Mouse (Mus musculus) ES-E14 (cell line): ENCODE results near the gene Emp2. TPM values are rescaled to one million over a fixed set of nuclear protein-coding genes. Genes with fewer than 3 reads are reported as not detected.

Experiments used
- DNase-seq: peaks from one replicate; pipeline ENCODE4 v3.0.0-alpha.2; 2013; ENCODE audit warnings: low read depth, low spot score
- H3K27ac ChIP-seq: 2 replicates; pipeline ENCODE4 v1.5.1; 2012; ENCODE audit warnings: low read depth, mild to moderate bottlenecking, low read length, moderate library complexity, mixed read lengths; ENCODE audit not compliant: poor library complexity, insufficient read depth, severe bottlenecking
- H3K36me3 ChIP-seq: 2 replicates; pipeline ENCODE4 v1.6.1; 2012; ENCODE audit warnings: mild to moderate bottlenecking, low read length, moderate library complexity, mixed read lengths; ENCODE audit not compliant: control insufficient read depth, poor library complexity, insufficient read depth, severe bottlenecking
- H3K4me1 ChIP-seq, 2 experiments: fragments of 150-350 bp in 1 of 2; sonication (generic) in 1 of 2; 2 replicates each; pipeline ENCODE4 v1.6.1; 2012; ENCODE audit warnings: low read length in 2 of 2, mild to moderate bottlenecking in 1 of 2, mixed read lengths in 1 of 2; ENCODE audit not compliant: control insufficient read depth in 2 of 2, insufficient read depth in 2 of 2, poor library complexity in 1 of 2
- H3K4me3 ChIP-seq, 2 experiments: fragments of 150-350 bp in 1 of 2; sonication (generic) in 1 of 2; 2 replicates each; pipeline ENCODE4 v1.5.1; 2012; ENCODE audit warnings: low read length in 2 of 2, low read depth in 1 of 2, mild to moderate bottlenecking in 1 of 2, mixed read lengths in 1 of 2; ENCODE audit not compliant: insufficient read depth in 1 of 2, poor library complexity in 1 of 2, severe bottlenecking in 1 of 2
- H3K9ac ChIP-seq: 2 replicates; pipeline ENCODE4 v1.6.1; 2012; ENCODE audit warnings: low read depth, mild to moderate bottlenecking, low read length, mixed read lengths; ENCODE audit not compliant: poor library complexity, insufficient read depth, severe bottlenecking
- H3K9me3 ChIP-seq: fragments of 150-350 bp; sonication (generic); 2 replicates; pipeline ENCODE4 v1.6.1; 2012; ENCODE audit warnings: low read depth, mild to moderate bottlenecking, low read length; ENCODE audit not compliant: control insufficient read depth, insufficient read depth
- CHD2 ChIP-seq: IDR thresholded peaks from 2 replicates; pipeline ENCODE4 v1.6.1; 2014; ENCODE audit warnings: mild to moderate bottlenecking, low read depth, low read length, inconsistent platforms
- HCFC1 ChIP-seq: IDR thresholded peaks from 2 replicates; pipeline ENCODE4 v1.6.1; 2012; ENCODE audit warnings: low read length, inconsistent platforms, borderline replicate concordance; ENCODE audit not compliant: insufficient read depth
- MAFK ChIP-seq: IDR thresholded peaks from 2 replicates; pipeline ENCODE4 v1.6.1; 2014; ENCODE audit warnings: mild to moderate bottlenecking, low read depth, low read length, inconsistent platforms; ENCODE audit not compliant: insufficient read depth
- ZC3H11A ChIP-seq: IDR thresholded peaks from 2 replicates; pipeline ENCODE4 v1.6.1; 2012; ENCODE audit warnings: low read depth, mild to moderate bottlenecking, inconsistent platforms, low read length, borderline replicate concordance
- ZNF384 ChIP-seq: IDR thresholded peaks from 2 replicates; pipeline ENCODE4 v1.6.1; 2012; ENCODE audit warnings: low read depth, low read length, inconsistent platforms
- in situ Hi-C, 2 experiments: fragments of 600-800 bp; cut with MboI; formaldehyde crosslinking; loops; one replicate each; pipeline ENCODE4 v1.15.1; 2025; ENCODE audit warnings: low sequenced_read_pairs in 2 of 2, inconsistent platforms in 1 of 2; ENCODE audit not compliant: unreplicated experiment in 2 of 2
- total RNA-seq: library from RNA; depleted of rRNA; stranded (reverse); fragments of 300-350 nt; gene quantifications from 2 replicates; pipeline ENCODE4 v1.2.3, GENCODE M21; 2012; rRNA removed

The Emp2 gene
- total RNA-seq = 2.5 and 2.8 TPM in 2 replicates

GRCm38 (mm10) chr16:10313646-10314088, at the start of gene Emp2:
Emp2 (minus strand) TSS chr16:10313968.
- TF ChIP-seq CHD2 (no peak), ZNF384 (no peak), ZC3H11A (no peak), MAFK (no peak), HCFC1 (no peak)
- no peak within 1 kb of the TSS for H3K27ac ChIP-seq
- DNase-seq = no peak
- H3K4me3 ChIP-seq = peak within 1 kb of the TSS; percentile 58 to 77
- H3K9me3 ChIP-seq = no peaks in the 10 kb centered on the region
- H3K36me3 ChIP-seq = no peaks in the 10 kb centered on the region
- in situ Hi-C loops = no loop called here
- H3K4me1 ChIP-seq = peaks cover 2 to 5% of the 10 kb centered on the region in 2 experiments; a peak in 1 of 4 replicates
- peak within 1 kb of the TSS; percentile 21; the same call in 1 of the 2 replicates for H3K9ac ChIP-seq

DNA sequence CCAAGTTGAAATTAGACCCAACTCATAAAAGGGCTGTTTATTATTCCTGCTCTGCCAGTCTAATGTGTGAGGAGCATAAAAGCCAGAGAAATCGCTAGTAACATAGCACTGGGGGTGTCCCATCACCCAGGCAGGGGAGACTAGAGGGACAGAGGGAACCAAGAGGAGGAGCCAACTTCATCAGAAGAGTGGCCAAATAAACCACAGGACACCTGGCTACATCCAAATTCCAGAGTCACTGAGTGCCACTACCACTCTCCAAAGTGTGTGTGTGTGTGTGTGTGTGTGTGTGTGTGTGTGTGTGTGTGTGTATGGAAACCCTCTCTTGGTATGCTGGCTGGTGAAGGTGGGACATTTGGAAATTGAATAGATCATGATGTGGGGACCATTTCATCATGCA, 49.3 kb upstream of the Emp2 start:
- DNase-seq = no peak
- Histone ChIP-seq H3K4me1 (peaks cover 2 to 7% of the 10 kb centered on the region in 2 experiments; a peak in 1 of 4 replicates), H3K9ac (no peak overlapping the region), H3K36me3 (no peaks in the 10 kb centered on the region), H3K4me3 (no peak overlapping the region), H3K27ac (no peak overlapping the region), H3K9me3 (no peaks in the 10 kb centered on the region)
- no peak for TF ChIP-seq ZC3H11A
- in situ Hi-C loops = no loop called here

- Histone ChIP-seq H3K4me1 (peaks cover 2 to 7% of the 10 kb centered on the region in 2 experiments; a peak in 1 of 4 replicates), H3K4me3 (no peak overlapping the region), H3K9me3 (no peaks in the 10 kb centered on the region), H3K36me3 (no peaks in the 10 kb centered on the region), H3K27ac (no peak overlapping the region), H3K9ac (no peak overlapping the region)
- in situ Hi-C loops = no loop called here
- peak; percentile 40 for DNase-seq
- TF ChIP-seq ZC3H11A (no peak), MAFK (no peak), CHD2 (no peak), HCFC1 (no peak), ZNF384 (no peak)
Observed at GRCm38 (mm10) chr16:10359241-10359640, 45.5 kb upstream of the Emp2 start.

- DNase-seq = peak; percentile 80
- Histone ChIP-seq H3K27ac (no peak overlapping the region), H3K4me1 (peaks cover 2 to 7% of the 10 kb centered on the region in 2 experiments; a peak in 1 of 4 replicates), H3K9ac (no peak overlapping the region), H3K36me3 (no peaks in the 10 kb centered on the region), H3K4me3 (peak overlapping the region in 1 of 2 experiments; percentile 20; a peak in 2 of 4 replicates), H3K9me3 (no peaks in the 10 kb centered on the region)
- in situ Hi-C loops = no loop called here
- TF ChIP-seq ZNF384 = no peak
- no peak for TF ChIP-seq HCFC1
- no peak for TF ChIP-seq MAFK
- no peak for TF ChIP-seq ZC3H11A
- no peak for TF ChIP-seq CHD2
Observed at GRCm38 (mm10) chr16:10358010-10358934, 44.5 kb upstream of the Emp2 start.
